ENCODE assay signal across 8 mouse cellular contexts in the genomic region with DNA sequence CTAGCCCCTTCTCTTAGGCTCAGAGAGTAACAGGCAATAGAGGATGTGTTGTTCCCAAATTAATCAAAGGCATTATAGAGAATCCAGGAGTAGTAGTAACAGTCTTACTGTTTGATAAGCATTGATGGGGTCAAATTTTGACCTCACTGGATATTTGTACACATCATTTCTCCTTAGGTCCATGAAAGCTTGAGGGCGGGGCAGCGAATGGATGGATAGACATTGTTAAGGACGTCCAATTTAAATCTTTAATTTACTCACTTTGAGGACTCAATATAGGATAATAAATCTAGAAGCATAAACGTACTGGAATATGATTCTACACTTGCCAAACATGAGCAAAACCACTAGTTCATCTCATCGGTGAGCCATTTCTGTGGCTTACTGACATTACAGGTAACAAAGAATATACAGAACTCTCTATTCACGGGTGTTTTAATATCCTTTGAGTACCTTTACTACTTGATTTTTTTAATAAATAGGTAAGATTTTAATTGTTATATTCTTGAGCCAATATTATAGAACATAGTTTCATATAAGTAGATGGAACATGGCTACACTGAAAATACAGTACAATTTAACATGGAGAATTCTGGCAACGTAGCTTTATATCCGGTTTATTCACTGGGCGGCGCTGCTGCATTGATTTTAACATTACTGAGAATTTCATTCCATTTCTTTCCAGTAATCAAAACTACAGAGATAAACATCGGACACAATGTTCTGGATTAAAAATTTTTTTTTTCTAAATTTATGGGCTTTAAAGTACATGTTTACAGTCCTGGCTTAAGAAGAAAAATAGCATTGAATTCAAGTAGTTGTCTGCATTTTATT. TPM values are rescaled to one million over a fixed set of nuclear protein-coding genes. Genes with fewer than 3 reads are reported as not detected.
DNase-seq lines count a peak whose midpoint lies in the region; ATAC-seq and TF ChIP-seq lines count a peak whose summit lies in the region.

No protein-coding gene starts in this region.

- H3K36me3 ChIP-seq in embryonic facial prominence, embryonic 10.5 days (replicated peaks): peaks cover 21% of the 10 kb centered on the region
- H3K36me3 ChIP-seq in kidney, adult 2 months (ENCODE audit: control insufficient read depth, insufficient read depth, low read length): no peaks in the 10 kb centered on the region
- peaks cover 2% of the 10 kb centered on the region; the same call in 1 of the 2 replicates for H3K36me3 ChIP-seq in limb, embryonic 11.5 days (ENCODE audit: control insufficient read depth, insufficient read depth, low read length)
- no peaks in the 10 kb centered on the region for H3K36me3 ChIP-seq in midbrain, embryonic 13.5 days
- no peaks in the 10 kb centered on the region; the same call in 1 of the 2 replicates for H3K36me3 ChIP-seq in stomach, embryonic 16.5 days (ENCODE audit: control insufficient read depth, insufficient read depth, low read length)

- H3K27ac ChIP-seq in embryonic facial prominence, embryonic 10.5 days (replicated peaks): peak overlapping the region; percentile 84
- H3K27ac ChIP-seq in kidney, adult 2 months (ENCODE audit: insufficient read depth, low read depth, low read length): peak overlapping the region; percentile 41; the same call in 1 of the 2 replicates
- H3K27ac ChIP-seq in limb, embryonic 11.5 days (replicated peaks; ENCODE audit: low read depth, low read length): no peak overlapping the region
- H3K27ac ChIP-seq in midbrain, embryonic 13.5 days: peak overlapping the region; percentile 77
- H3K27ac ChIP-seq in stomach, embryonic 16.5 days (ENCODE audit: low read length): peak overlapping the region; percentile 69

- H3K4me3 ChIP-seq in embryonic facial prominence, embryonic 10.5 days: peak overlapping the region; percentile 65
- H3K4me3 ChIP-seq in kidney, adult 2 months (ENCODE audit: insufficient read depth, low read depth, low read length): peak overlapping the region; percentile 41
- peak overlapping the region; percentile 66 for H3K4me3 ChIP-seq in limb, embryonic 11.5 days (ENCODE audit: low read depth, low read length)
- H3K4me3 ChIP-seq in midbrain, embryonic 13.5 days (replicated peaks): peak overlapping the region; percentile 44
- peak overlapping the region; percentile 63 for H3K4me3 ChIP-seq in stomach, embryonic 16.5 days (replicated peaks; ENCODE audit: low read length)

- no peaks in the 10 kb centered on the region for H3K27me3 ChIP-seq in embryonic facial prominence, embryonic 10.5 days (replicated peaks; ENCODE audit: low read depth, poor library complexity, severe bottlenecking)
- H3K27me3 ChIP-seq in kidney, adult 2 months (replicated peaks; ENCODE audit: control insufficient read depth, insufficient read depth, low read length): no peaks in the 10 kb centered on the region
- no peaks in the 10 kb centered on the region for H3K27me3 ChIP-seq in limb, embryonic 11.5 days (ENCODE audit: control insufficient read depth, insufficient read depth, low read length)
- no peaks in the 10 kb centered on the region for H3K27me3 ChIP-seq in midbrain, embryonic 13.5 days
- H3K27me3 ChIP-seq in stomach, embryonic 16.5 days (ENCODE audit: control insufficient read depth, insufficient read depth, low read length): no peaks in the 10 kb centered on the region

- DNase-seq in adrenal gland, postnatal 14 days: peak; percentile 76
- DNase-seq in embryonic facial prominence, embryonic 10.5 days (ENCODE audit: low spot score): peak; percentile 34
- peak; percentile 83 for DNase-seq in kidney, adult 2 months
- peak; percentile 58 for DNase-seq in limb, embryonic 11.5 days (ENCODE audit: low spot score)

- ATAC-seq in CD4-positive, CD25-positive, alpha-beta regulatory T cell, adult 4 months: peak; percentile 53
- peak; percentile 53 for ATAC-seq in granulocyte monocyte progenitor cell, adult 5-6 weeks (replicated peaks; ENCODE audit: poor library complexity, severe bottlenecking)
- ATAC-seq in limb, embryonic 11.5 days (ENCODE audit: insufficient number of reproducible peaks, low FRiP score, low TSS enrichment, low read depth): peak; percentile 78; the same call in 1 of the 2 replicates
- ATAC-seq in midbrain, embryonic 13.5 days: peak; percentile 7; the same call in 1 of the 2 replicates
- ATAC-seq in stomach, embryonic 16.5 days (ENCODE audit: insufficient read depth, low FRiP score): no peak

- WGBS in embryonic facial prominence, embryonic 10.5 days: 14% methylated on average over 11 of the region's 11 CpGs
- 4% methylated on average over 11 of the region's 11 CpGs for WGBS in kidney, adult 2 months
- 17% methylated on average over 11 of the region's 11 CpGs for WGBS in limb, embryonic 11.5 days
- 10% methylated on average over 11 of the region's 11 CpGs for WGBS in midbrain, embryonic 13.5 days
- 10% methylated on average over 11 of the region's 11 CpGs for WGBS in stomach, embryonic 16.5 days

- peak overlapping the region; percentile 38; the same call in 1 of the 2 replicates for H3K9ac ChIP-seq in limb, embryonic 11.5 days (ENCODE audit: low read length)
- H3K9ac ChIP-seq in midbrain, embryonic 13.5 days (replicated peaks): peak overlapping the region; percentile 62
- peak overlapping the region; percentile 67 for H3K9ac ChIP-seq in stomach, embryonic 16.5 days (ENCODE audit: low read length)

- TF ChIP-seq POLR2A in kidney, adult 2 months (IDR thresholded peaks at IDR 0.05; ENCODE audit: low read depth, low read length): no peak

- H3K4me2 ChIP-seq in limb, embryonic 11.5 days (ENCODE audit: low read depth, severe bottlenecking): peak overlapping the region; percentile 38
- peak overlapping the region; percentile 65 for H3K4me2 ChIP-seq in midbrain, embryonic 13.5 days (replicated peaks)
- H3K4me2 ChIP-seq in stomach, embryonic 16.5 days (ENCODE audit: low read depth, low read length): peak overlapping the region; percentile 70

- peaks cover 12% of the 10 kb centered on the region for H3K4me1 ChIP-seq in embryonic facial prominence, embryonic 10.5 days
- no peaks in the 10 kb centered on the region for H3K4me1 ChIP-seq in kidney, adult 2 months (ENCODE audit: control insufficient read depth, insufficient read depth, low read length)
- no peaks in the 10 kb centered on the region for H3K4me1 ChIP-seq in limb, embryonic 11.5 days (ENCODE audit: control insufficient read depth, insufficient read depth, low read length)
- peaks cover 15% of the 10 kb centered on the region for H3K4me1 ChIP-seq in midbrain, embryonic 13.5 days (replicated peaks)
- H3K4me1 ChIP-seq in stomach, embryonic 16.5 days (ENCODE audit: control insufficient read depth, insufficient read depth, low read length): peaks cover 8% of the 10 kb centered on the region; the same call in 1 of the 2 replicates

- 0 out of 2 replicates have a peak, but pooled peaks have one; percentile 15 for TF ChIP-seq CTCF in kidney, adult 2 months (conservative IDR thresholded peaks at IDR 0.05; ENCODE audit: insufficient read depth, insufficient read length, low read depth, low read length)

- no peaks in the 10 kb centered on the region for H3K9me3 ChIP-seq in embryonic facial prominence, embryonic 10.5 days
- H3K9me3 ChIP-seq in limb, embryonic 11.5 days (ENCODE audit: control insufficient read depth, low read length): no peaks in the 10 kb centered on the region
- no peaks in the 10 kb centered on the region for H3K9me3 ChIP-seq in midbrain, embryonic 13.5 days
- H3K9me3 ChIP-seq in stomach, embryonic 16.5 days (replicated peaks; ENCODE audit: control insufficient read depth, low read length): no peaks in the 10 kb centered on the region

RNA-seq across cellular contexts. Expression of gene Nuf2, which starts 0.7 kb away (rescaled TPM):
- polyA plus RNA-seq in CD4-positive, CD25-positive, alpha-beta regulatory T cell, adult 4 months (2017; shearing (Covaris generic)): 1 to 10 TPM; 3.9 to 6.6 TPM
- 12.6 and 13.0 TPM in 2 replicates for total RNA-seq in adrenal gland, postnatal 14 days (2021)
- 75.8 and 75.9 TPM in 2 replicates for polyA plus RNA-seq in embryonic facial prominence, embryonic 10.5 days (2016; fragmentation: Nextera tagmentation; extraction: Ambion mirVana)
- 24.9 and 39.0 TPM in 2 replicates for total RNA-seq in granulocyte monocyte progenitor cell, adult 5-6 weeks (2014; fragmentation: Nextera tagmentation)
- total RNA-seq in granulocyte monocyte progenitor cell, adult 5-6 weeks (2017): 137 and 159 TPM in 2 replicates
- 0.11 and 0.30 TPM in 2 replicates for polyA plus RNA-seq in kidney, adult 2 months (2012; rRNA removed)
- polyA plus RNA-seq in limb, embryonic 11.5 days (2014; fragmentation: Nextera tagmentation; extraction: Ambion mirVana): 81.3 and 85.8 TPM in 2 replicates
- 29.8 and 34.1 TPM in 2 replicates for polyA plus RNA-seq in midbrain, embryonic 13.5 days (2015; fragmentation: Nextera tagmentation; extraction: Ambion mirVana)
- 40.2 and 42.7 TPM in 2 replicates for polyA plus RNA-seq in stomach, embryonic 16.5 days (2015; fragmentation: Nextera tagmentation; extraction: Ambion mirVana)
